Mouse (Mus musculus): ENCODE results near the gene B4galnt4. TPM values are rescaled to one million over a fixed set of nuclear protein-coding genes. Genes with fewer than 3 reads are reported as not detected.

The B4galnt4 gene
- polyA plus RNA-seq, 1 experiment from 2014 or later: 1.2 TPM

DNA sequence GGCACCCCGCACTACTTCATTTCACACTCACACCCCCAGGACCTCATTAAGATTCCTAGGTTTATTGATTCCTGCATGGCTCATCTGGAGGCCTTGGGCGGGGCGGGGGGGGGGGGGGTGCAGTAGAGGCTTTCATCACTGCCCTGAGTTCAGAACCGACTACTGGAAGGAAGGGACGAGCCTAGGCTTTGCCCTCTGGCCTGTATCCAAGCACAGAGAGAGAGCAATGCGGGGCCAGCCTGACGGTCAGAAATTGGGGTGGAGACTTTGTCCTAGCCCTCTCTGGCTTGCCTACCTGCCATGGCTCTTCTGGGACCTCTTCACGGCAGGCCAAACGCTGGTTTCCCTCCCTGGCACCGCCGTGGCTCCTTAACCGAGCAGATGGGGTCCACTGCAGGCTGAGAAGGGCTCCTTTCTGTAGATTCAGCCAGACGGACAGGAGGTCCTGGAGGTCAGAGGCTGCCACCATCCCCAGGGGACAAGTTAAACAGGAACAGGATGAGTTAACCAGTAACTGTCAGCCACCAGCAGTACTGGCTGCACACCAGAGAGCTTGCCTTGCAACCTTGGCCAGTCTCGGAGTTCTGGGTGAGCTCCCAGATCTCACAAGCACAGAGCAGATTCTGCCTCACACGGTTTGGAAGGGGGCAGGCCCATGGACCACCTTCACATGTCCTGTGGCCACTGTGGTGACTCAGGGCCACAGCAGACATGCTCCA is 33.7 kb downstream of the B4galnt4 start:
- Histone ChIP-seq H3K4me1 (replicated peaks; ENCODE audit: control insufficient read depth, insufficient read depth) (peaks cover 3% of the 10 kb centered on the region; the same call in 1 of the 2 replicates), H3K9me3 (ENCODE audit: control insufficient read depth, low read length) (no peaks in the 10 kb centered on the region), H3K9ac (ENCODE audit: low read length) (no peak overlapping the region), H3K27me3 (ENCODE audit: control insufficient read depth, insufficient read depth, low read length) (no peaks in the 10 kb centered on the region), H3K4me3 (ENCODE audit: low read depth, low read length) (no peak overlapping the region), H3K27ac (replicated peaks) (no peak overlapping the region), H3K4me2 (replicated peaks; ENCODE audit: low read depth) (no peak overlapping the region), H3K36me3 (ENCODE audit: control insufficient read depth, insufficient read depth, low read length) (no peaks in the 10 kb centered on the region)
- DNase-seq (ENCODE audit: low spot score): no peak
- TF ChIP-seq CTCF (IDR thresholded peaks at IDR 0.05; ENCODE audit: low read depth) (no peak), EP300 (optimal IDR thresholded peaks at IDR 0.05) (no peak)
- WGBS: 58% methylated on average over 15 of the region's 15 CpGs
- ATAC-seq (ENCODE audit: low FRiP score, low TSS enrichment): no peak

GRCm38 (mm10) chr7:141096021-141096420 is 35.1 kb downstream of the B4galnt4 start:
- no peak overlapping the region for H3K4me2 ChIP-seq (replicated peaks; ENCODE audit: low read depth)
- H3K36me3 ChIP-seq (ENCODE audit: control insufficient read depth, insufficient read depth, low read length): no peaks in the 10 kb centered on the region
- H3K4me3 ChIP-seq (ENCODE audit: low read depth, low read length): no peak overlapping the region
- 0 out of 2 replicates have a peak overlapping the region, but pooled peaks have one; percentile 49 for H3K27ac ChIP-seq (replicated peaks)
- DNase-seq (ENCODE audit: low spot score) (no peak), ATAC-seq (ENCODE audit: low FRiP score, low TSS enrichment) (no peak)
- peaks cover 3% of the 10 kb centered on the region; the same call in 1 of the 2 replicates for H3K4me1 ChIP-seq (replicated peaks; ENCODE audit: control insufficient read depth, insufficient read depth)
- TF ChIP-seq EP300 (optimal IDR thresholded peaks at IDR 0.05): no peak
- TF ChIP-seq CTCF (IDR thresholded peaks at IDR 0.05; ENCODE audit: low read depth): no peak
- no peaks in the 10 kb centered on the region for H3K9me3 ChIP-seq (ENCODE audit: control insufficient read depth, low read length)
- WGBS: 70% methylated on average over 6 of the region's 6 CpGs
- H3K27me3 ChIP-seq (ENCODE audit: control insufficient read depth, insufficient read depth, low read length): no peaks in the 10 kb centered on the region
- no peak overlapping the region for H3K9ac ChIP-seq (ENCODE audit: low read length)

- no peaks in the 10 kb centered on the region for H3K36me3 ChIP-seq (ENCODE audit: control insufficient read depth, insufficient read depth, low read length)
- 29% methylated on average over 6 of the region's 6 CpGs for WGBS
- no peak overlapping the region for H3K4me3 ChIP-seq (ENCODE audit: low read depth, low read length)
- H3K4me2 ChIP-seq (replicated peaks; ENCODE audit: low read depth): no peak overlapping the region
- no peaks in the 10 kb centered on the region for H3K27me3 ChIP-seq (ENCODE audit: control insufficient read depth, insufficient read depth, low read length)
- peak; percentile 49 for DNase-seq (ENCODE audit: low spot score)
- H3K27ac ChIP-seq (replicated peaks): 0 out of 2 replicates have a peak overlapping the region, but pooled peaks have one; percentile 49
- H3K9ac ChIP-seq (ENCODE audit: low read length): no peak overlapping the region
- no peaks in the 10 kb centered on the region for H3K9me3 ChIP-seq (ENCODE audit: control insufficient read depth, low read length)
- H3K4me1 ChIP-seq (replicated peaks; ENCODE audit: control insufficient read depth, insufficient read depth): peaks cover 3% of the 10 kb centered on the region; the same call in 1 of the 2 replicates
- ATAC-seq (ENCODE audit: low FRiP score, low TSS enrichment): no peak; the same call in 1 of the 2 replicates
- TF ChIP-seq EP300 (optimal IDR thresholded peaks at IDR 0.05) (no peak), CTCF (IDR thresholded peaks at IDR 0.05; ENCODE audit: low read depth) (peak; percentile 26)
Measured at GRCm38 (mm10) chr7:141096649-141097056, 35.7 kb downstream of the B4galnt4 start.

DNA sequence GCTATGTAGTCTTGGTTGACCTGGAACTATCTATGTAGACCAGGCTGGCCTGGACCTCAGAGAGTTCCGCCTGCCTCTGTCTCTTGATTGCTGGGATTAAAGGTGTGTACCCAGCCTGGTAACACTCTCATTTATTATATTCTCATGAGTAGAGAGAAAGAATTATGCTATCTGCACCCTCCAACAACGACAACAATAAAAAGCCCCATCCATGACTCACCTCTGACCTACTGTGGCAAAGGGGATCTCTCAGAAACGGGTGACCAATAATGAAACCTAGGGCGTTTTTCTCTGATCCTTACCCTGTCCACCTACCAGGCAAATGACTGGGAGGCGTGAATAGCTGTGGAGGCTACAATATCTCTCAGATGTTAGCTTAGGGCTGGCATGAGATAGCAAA is 36.3 kb downstream of the B4galnt4 start:
- H3K9ac ChIP-seq (ENCODE audit: low read length): no peak overlapping the region
- H3K36me3 ChIP-seq (ENCODE audit: control insufficient read depth, insufficient read depth, low read length): no peaks in the 10 kb centered on the region
- no peak for DNase-seq (ENCODE audit: low spot score)
- no peak for TF ChIP-seq EP300 (optimal IDR thresholded peaks at IDR 0.05)
- peaks cover 3% of the 10 kb centered on the region; the same call in 1 of the 2 replicates for H3K4me1 ChIP-seq (replicated peaks; ENCODE audit: control insufficient read depth, insufficient read depth)
- H3K27me3 ChIP-seq (ENCODE audit: control insufficient read depth, insufficient read depth, low read length): no peaks in the 10 kb centered on the region
- 79% methylated on average over 5 of the region's 5 CpGs for WGBS
- no peak overlapping the region for H3K4me3 ChIP-seq (ENCODE audit: low read depth, low read length)
- no peak overlapping the region for H3K4me2 ChIP-seq (replicated peaks; ENCODE audit: low read depth)
- ATAC-seq (ENCODE audit: low FRiP score, low TSS enrichment): no peak
- no peaks in the 10 kb centered on the region for H3K9me3 ChIP-seq (ENCODE audit: control insufficient read depth, low read length)
- H3K27ac ChIP-seq (replicated peaks): 0 out of 2 replicates have a peak overlapping the region, but pooled peaks have one; percentile 24

DNA sequence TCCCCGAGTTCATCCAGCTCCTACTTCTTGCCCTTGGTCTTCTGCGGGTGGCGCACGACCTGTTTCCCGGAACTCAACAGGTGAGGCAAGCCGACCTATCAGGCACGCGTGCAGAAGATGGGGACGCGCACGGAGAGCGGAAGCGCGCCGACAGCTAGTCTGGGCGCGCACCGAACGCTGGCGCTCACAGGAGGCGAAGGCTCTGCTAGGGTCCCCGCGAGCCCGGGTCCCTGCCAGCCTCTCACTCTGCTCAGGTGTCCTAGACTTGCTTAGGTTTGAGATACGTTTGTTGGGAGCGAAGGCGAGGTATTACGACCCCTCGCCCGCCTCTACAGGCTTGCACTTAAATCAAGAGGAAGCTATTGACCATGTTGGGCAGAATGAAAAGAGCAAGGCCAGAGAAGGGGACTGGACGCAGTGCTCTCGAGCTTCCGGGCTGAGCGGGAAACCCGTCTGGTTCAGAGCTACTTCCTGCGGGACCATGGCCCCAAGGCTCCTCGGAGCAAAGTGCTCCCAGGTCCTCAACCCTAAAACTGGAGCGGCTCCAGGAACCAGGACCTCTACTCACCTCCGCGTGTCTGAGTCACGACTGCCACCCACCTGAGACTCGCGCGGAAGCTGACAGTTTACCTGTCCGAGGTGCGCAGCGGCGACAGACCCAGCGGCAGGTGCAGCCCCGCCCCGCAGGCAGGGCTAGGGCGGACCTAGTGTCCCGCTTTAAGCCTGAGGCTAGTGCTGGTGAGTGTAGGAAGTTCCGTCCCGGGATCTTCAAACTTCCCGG is 39.2 kb downstream of the B4galnt4 start, which contains the start of gene Sigirr:
TSS of gene Sigirr (minus strand) at position 662 of the 781 bp plus-strand sequence.
- H3K9ac ChIP-seq (ENCODE audit: low read length): peak within 1 kb of the TSS; percentile 56
- peak within 1 kb of the TSS; percentile 39 for H3K4me3 ChIP-seq (ENCODE audit: low read depth, low read length)
- no peaks in the 10 kb centered on the region for H3K36me3 ChIP-seq (ENCODE audit: control insufficient read depth, insufficient read depth, low read length)
- no peaks in the 10 kb centered on the region for H3K9me3 ChIP-seq (ENCODE audit: control insufficient read depth, low read length)
- under 1% methylated on average over 56 of the region's 56 CpGs for WGBS
- peak within 1 kb of the TSS; percentile 79 for H3K4me2 ChIP-seq (replicated peaks; ENCODE audit: low read depth)
- 0 out of 2 replicates have a peak, but pooled peaks have one; percentile 3 for TF ChIP-seq CTCF (IDR thresholded peaks at IDR 0.05; ENCODE audit: low read depth)
- no peak for TF ChIP-seq EP300 (optimal IDR thresholded peaks at IDR 0.05)
- peak; percentile 85 for DNase-seq (ENCODE audit: low spot score)
- no peaks in the 10 kb centered on the region for H3K4me1 ChIP-seq (replicated peaks; ENCODE audit: control insufficient read depth, insufficient read depth)
- no peaks in the 10 kb centered on the region for H3K27me3 ChIP-seq (ENCODE audit: control insufficient read depth, insufficient read depth, low read length)
- peak; percentile 74 for ATAC-seq (ENCODE audit: low FRiP score, low TSS enrichment)
- H3K27ac ChIP-seq (replicated peaks): peak within 1 kb of the TSS; percentile 67
